Mouse (Mus musculus) mammary gland, adult 2 months (tissue): Measurements from ENCODE around the gene Tac2. TPM values are rescaled to one million over a fixed set of nuclear protein-coding genes. Genes with fewer than 3 reads are reported as not detected.

Experiments used
- polyA plus RNA-seq: library from polyadenylated mRNA; depleted of rRNA; stranded (reverse); fragments of >200 nt; gene quantifications from 2 replicates; pipeline ENCODE4 v1.2.3, GENCODE M21; 2012; ENCODE audit warnings: low replicate concordance; rRNA removed

The Tac2 gene
- polyA plus RNA-seq = not detected in 2 replicates

DNA sequence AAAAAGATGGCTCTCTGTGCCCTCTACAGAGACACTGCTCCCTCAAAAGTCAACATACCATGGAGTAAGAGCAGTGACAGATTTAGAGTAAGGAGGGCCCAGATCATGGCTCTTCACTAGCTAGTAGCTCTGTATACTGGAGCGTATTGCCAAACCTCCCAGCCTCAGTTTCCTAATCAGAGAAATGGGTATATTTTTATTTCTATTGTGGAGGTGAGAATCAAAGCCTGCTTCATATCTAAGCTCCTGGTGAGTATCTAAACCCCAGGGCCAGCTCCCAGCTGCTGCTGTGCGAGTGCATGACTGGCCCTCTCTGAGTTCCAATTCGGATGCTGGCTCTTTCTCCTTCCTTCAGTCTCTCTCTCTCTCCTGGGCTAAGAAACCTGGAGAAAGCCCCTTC, at the start of gene Tac2:
Tac2 (plus strand) TSS at position 301 of the 400 bp plus-strand sequence.

DNA sequence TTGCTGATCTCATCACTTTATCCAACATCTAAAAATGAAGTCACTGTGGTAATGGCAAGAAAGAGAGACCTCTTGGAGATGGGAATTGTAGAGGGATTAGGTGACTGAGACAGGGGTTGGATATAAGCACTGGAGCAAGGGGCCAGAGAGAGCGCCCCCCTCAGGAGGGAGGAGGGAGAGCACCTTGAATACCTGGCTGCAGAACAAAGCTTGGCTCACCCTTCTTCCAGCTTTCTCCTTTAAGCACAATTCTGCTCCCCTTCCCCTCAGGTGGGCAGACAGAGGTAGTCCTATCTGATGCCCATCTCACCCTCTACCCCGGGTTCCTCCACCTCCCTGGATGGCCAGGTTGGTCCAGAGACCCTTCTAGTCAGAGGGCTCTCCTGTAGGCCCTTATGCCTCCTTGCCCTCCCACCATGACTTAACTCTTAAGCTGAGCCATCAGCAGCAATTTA, 19.5 kb upstream of the Tac2 start, which contains the start of gene Myo1a:
Myo1a (plus strand) TSS at position 405 of the 455 bp plus-strand sequence.

DNA sequence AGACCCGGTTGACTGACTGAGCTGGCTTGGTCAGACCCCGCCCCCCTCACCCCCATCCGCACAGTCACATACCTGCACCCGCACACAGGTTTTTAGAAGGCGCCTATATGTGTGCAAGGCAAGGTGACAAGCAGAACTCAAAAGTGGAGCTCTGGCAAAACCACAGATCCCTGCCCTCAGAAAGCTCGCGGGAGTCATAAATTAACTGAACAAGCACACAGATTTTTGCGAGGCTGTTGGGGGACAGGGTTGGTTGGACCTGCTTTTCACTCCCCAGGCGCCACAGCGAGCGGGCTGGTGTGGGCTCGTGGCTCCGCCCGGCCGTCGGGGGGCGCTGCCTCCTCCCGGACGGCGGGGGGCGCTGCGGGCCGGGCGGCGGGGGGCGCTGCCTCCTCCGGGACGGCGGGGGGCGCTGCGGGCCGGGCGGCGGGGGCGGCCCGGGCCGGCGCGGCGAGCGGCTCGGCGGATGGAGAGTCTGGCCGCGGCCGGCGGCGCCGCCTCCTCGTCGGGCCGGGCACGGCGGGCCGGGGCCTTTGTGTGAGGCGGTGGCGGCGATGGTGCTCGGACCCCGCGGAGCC, 14.9 kb downstream of the Tac2 start, which contains the start of gene Zbtb39:
Zbtb39 (plus strand) TSS at position 456 of the 578 bp plus-strand sequence.

GRCm38 (mm10) chr10:127751548-127751947, 27.3 kb downstream of the Tac2 start, which contains the start of gene Gpr182:
Gene Gpr182 (minus strand): TSS chr10:127751732.

DNA sequence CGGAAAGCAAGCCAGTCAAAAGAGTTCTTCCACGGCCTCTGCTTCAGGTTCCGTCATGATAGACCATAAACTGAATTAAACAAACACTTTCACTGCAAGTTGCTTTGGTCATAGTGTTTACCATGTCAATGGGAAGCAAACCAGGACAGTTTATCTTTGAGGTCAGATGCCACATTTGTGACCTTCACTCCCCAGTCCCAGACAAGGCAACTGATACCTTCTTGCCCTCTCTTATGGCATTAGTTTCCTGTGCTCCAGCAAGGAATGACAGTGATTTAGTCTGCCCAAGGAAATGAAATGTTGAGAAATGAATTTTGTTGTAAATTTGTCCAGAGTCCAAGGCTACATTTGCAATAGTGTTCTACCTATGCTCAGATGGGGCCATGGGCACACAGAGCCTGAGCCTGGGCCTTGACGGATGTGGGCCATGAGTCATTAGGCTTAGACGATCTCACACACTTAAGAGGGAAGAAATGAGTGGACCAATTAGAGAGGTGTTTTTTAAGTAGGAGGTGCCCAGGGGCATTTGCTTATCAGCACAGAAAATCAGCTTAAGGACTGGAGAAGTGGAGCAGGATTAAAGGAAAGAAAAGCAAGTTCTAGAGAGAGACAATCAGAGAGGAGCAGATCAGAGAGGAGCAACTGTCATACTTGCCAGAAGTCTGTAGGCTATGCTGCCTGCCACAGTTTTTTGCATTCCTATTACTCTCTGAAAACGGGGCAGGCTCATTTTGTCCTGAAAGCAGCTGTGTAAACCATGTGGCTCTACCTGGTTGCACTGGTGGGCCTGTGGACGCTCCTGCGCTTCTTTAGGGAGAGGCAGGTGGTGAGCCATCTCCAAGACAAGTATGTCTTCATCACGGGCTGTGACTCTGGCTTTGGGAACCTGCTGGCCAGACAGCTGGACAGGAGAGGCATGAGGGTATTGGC, 35.2 kb downstream of the Tac2 start, which contains the start of the genes Rdh1 and Rdh16f1:
Rdh1 (plus strand) TSS at position 541 of the 930 bp plus-strand sequence.
Rdh16f1 (plus strand) TSS at position 607 of the 930 bp plus-strand sequence.

GRCm38 (mm10) chr10:127776011-127776410, 51.7 kb downstream of the Tac2 start, which contains the start of gene Rdh9:
Gene Rdh9 (plus strand): TSS chr10:127776386.

Other genes with a start within 250 kb of the Tac2 start
- gene Stac3, start 222.8 kb upstream of the Tac2 start, polyA plus RNA-seq = 1.9 and 95.5 TPM in 2 replicates
- 35.3 and 42.8 TPM in 2 replicates for gene Ndufa4l2, start 209.5 kb upstream of the Tac2 start, polyA plus RNA-seq
- gene Shmt2, start 202.0 kb upstream of the Tac2 start, polyA plus RNA-seq = 66.4 and 84.1 TPM in 2 replicates
- gene Nxph4, start 189.9 kb upstream of the Tac2 start, polyA plus RNA-seq = 0.07 and 0.23 TPM in 2 replicates
- 145 and 233 TPM in 2 replicates for gene Lrp1, start 103.3 kb upstream of the Tac2 start, polyA plus RNA-seq
- gene Stat6, start 81.5 kb upstream of the Tac2 start, polyA plus RNA-seq = 105 and 131 TPM in 2 replicates
- gene Nemp1, start 57.6 kb upstream of the Tac2 start, polyA plus RNA-seq = 2.1 and 4.4 TPM in 2 replicates
- 25.9 and 51.9 TPM in 2 replicates for gene Nab2, start 55.9 kb upstream of the Tac2 start, polyA plus RNA-seq
- 0.23 and 0.26 TPM in 2 replicates for gene Myo1a, start 19.3 kb upstream of the Tac2 start, polyA plus RNA-seq
- gene Zbtb39, start 15.1 kb downstream of the Tac2 start, polyA plus RNA-seq = 5.9 and 7.3 TPM in 2 replicates
- 14.4 and 16.8 TPM in 2 replicates for gene Gpr182, start 27.3 kb downstream of the Tac2 start, polyA plus RNA-seq
- 0.08 and 0.27 TPM in 2 replicates for gene Rdh1, start 35.2 kb downstream of the Tac2 start, polyA plus RNA-seq
- gene Rdh16f1, start 35.3 kb downstream of the Tac2 start, polyA plus RNA-seq = 0.12 and 0.85 TPM in 2 replicates
- gene Rdh9, start 51.9 kb downstream of the Tac2 start, polyA plus RNA-seq = 0.37 TPM in 1 of 2 replicates, not detected in the other
- gene Rdh16, start 76.7 kb downstream of the Tac2 start, polyA plus RNA-seq = 0.13 TPM in 2 replicates
- gene Rdh19, start 125.5 kb downstream of the Tac2 start, polyA plus RNA-seq = not detected in 2 replicates
- 0.10 TPM in 1 of 2 replicates, not detected in the other for gene Rdh16f2, start 142.0 kb downstream of the Tac2 start, polyA plus RNA-seq
- 1.9 TPM in 1 of 2 replicates, not detected in the other for gene Rdh7, start 164.3 kb downstream of the Tac2 start, polyA plus RNA-seq
- 0.07 and 0.30 TPM in 2 replicates for gene Sdr9c7, start 174.0 kb downstream of the Tac2 start, polyA plus RNA-seq